Mouse (Mus musculus) urinary bladder, postnatal 14 days (tissue): Measurements from ENCODE around the gene Ctns.

ENCODE experiments used
- DNase-seq: peaks from one replicate; pipeline ENCODE4 v3.0.0; 2021; ENCODE audit warnings: low spot score

The Ctns gene

DNA sequence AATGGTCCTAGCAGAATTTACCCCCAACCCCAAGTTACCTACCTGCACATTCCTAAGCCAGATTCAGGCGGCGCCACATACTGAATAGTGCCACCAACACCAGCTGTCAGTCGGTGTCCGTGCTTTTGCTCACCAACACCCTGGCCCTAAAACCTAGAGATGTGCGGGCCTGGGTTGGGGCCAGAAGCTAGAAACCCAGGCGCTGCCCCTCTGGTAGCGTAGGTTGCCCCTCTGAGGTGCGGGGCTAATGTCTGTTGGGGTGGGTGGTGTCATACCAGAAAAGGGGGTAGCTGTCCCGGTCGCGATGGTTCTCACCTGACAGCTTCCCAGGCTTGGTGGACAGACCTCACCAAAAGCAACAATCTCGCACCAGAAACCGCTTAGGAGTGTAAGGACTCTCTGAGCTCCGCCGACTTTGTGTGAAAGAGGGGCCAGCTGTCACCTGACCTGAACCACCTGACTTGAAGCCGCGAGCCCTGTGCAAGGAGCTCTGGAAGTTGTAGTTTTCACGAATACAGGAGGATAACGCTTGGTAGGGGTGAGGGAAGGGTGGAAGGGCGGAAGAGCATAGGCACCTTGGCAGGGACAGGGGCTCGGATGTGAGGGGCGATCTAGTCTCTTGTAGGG lies at the start of gene Ctns:
TSS of gene Ctns (minus strand) at position 440 of the 627 bp plus-strand sequence.
- peak; percentile 83 for DNase-seq

DNA sequence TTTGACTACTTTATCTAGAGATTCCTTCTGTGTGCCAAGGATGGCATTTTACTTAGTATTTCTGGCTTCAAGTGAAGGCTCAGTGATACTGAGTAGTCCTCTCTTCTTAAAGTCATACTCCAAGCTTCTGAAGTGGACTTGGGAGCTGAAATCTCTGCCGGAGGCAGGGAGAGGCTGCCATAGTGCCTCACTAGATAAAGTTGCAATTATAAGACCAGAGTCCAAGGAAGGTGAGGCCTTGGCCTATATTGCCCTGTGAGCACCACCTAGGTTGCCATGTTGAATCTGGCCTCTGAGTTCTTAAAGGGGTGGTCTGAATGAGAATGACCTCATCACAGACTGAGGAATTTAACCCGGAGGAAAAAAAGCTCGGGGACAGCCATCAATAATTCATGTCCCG lies 43.9 kb upstream of the Ctns start:
- no peak for DNase-seq

DNA sequence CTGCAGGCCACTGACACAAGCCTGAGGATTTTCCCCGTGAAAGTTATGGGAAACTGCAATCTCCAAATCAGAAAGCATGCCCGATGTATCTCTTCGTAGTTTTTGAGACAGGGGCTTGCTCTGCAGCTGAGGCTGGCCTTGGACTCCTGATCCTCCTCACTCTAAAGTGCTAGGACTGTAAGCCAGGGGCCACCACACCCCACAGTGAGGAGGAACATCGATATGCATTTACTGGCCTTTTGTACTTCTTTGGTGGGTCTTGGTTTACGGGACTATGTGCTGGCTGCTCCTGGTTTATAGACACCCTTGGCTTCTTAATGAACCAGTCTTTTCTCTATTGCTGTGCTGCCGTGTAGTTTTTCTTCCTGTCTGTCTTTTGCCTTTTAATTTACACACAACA lies 43.4 kb upstream of the Ctns start:
- DNase-seq, result no peak

DNA sequence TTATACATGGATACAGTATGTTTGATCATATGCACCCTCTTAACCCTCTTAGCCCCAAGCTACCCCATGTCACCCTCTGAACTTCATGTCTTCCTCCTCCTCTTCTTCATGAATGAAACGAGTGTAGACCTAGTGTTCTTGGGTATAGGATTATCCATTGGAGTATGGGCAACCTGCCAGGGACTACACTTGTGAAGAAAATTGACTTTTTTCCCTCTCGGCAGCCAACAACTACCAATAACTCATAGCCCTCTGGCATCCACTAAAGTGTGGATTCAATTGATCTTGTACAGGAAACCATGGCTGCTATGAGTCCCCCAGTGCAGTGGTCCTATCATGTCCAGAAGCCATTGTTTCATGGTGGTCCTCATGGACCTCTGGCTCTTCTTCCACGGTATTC lies 37.9 kb upstream of the Ctns start:
- DNase-seq, result no peak

DNA sequence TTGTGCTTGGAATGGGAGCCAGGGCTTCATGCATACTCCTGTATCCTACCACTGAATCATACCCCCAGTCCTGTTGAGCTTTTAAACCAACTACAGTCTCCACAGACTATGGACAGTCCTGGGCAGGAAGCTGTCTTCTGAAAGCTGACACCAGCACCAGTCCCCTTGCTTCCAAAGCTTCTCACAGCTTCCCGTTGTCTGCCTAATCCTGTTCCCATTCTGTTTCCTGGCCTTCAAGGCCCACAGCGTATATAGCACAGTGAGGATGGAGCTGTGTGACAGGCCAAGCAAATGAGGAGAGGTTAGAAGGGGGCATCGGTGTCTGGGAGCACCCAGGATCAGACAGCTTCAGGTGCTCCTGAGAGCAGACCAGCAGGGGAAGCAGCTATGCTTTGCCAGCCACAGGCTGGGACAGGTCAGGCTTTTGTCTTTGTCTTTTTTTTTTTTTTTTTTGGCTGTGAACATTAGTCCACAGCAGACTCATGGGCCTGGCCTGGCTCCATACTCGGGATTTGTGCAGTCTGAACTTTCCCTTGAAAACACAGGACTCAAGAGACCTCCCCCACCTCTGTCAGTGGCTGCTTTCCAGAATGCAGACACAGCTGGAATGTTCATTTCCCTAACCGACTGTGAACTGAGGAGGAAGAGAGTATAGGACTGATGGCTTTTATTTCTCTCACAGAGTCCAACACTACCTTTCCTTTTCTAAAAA lies 37.3 kb upstream of the Ctns start:
- DNase-seq, result peak; percentile 71

DNA sequence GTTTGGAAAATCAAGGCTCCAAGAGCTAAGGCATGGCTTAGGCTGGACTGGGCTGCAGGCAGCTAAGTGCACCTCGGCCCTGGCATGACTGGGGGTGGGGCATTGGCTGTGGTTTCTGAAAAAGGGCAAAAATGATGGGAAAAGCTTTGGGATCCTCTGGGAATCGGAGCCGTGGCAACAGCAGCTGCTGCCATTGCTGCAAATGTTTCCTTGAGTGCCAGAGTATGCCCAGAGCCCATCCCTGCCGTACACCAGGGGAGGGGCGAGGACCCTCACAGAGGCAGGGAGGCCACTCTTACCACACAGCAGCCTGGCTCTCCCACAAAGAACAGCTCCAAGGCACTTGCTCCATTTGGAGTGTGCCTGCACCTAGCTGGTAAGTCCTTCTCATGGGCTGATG lies 35.1 kb upstream of the Ctns start, which contains the start of gene Trpv1:
TSS of gene Trpv1 (plus strand) at position 301 of the 400 bp plus-strand sequence.
- no peak for DNase-seq

DNA sequence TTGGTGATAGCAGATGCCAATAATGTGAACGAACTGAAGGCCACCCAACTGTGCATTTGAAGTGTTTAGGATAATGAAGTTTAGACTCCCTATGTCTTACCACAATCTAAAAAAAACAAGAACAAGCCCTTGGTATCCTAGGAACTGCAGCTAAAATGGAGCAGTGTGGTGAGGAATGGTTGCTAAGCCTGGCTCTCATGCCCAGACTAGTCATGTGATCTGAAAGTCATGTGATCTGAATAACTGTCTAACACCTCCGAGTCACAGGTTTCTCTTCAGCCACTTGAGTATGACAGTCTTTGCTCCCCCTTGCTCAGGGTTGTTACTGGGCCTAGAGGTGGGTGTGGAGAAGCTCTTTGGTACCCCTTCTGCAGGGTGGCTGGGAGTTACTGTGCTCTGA lies 33.7 kb upstream of the Ctns start:
- no peak for DNase-seq

DNA sequence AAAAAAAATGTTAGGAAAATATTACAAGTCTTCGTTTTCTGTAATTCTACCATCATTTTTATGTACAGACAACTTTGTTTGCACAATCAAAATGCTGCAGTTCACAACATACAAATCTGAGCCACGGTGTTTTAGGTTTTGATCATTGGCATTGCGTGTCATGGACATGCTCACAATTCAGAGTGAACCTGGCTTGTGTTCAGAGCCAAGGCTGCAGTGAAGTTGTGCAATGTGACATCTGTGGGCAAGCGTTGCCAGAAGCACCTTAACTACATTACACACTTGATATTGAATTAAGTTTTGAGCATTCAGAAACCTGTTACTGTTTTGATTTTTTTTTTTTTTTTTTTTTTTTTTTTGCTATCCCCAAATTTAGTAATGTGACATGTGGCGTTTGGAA lies 31.2 kb upstream of the Ctns start:
- no peak for DNase-seq

DNA sequence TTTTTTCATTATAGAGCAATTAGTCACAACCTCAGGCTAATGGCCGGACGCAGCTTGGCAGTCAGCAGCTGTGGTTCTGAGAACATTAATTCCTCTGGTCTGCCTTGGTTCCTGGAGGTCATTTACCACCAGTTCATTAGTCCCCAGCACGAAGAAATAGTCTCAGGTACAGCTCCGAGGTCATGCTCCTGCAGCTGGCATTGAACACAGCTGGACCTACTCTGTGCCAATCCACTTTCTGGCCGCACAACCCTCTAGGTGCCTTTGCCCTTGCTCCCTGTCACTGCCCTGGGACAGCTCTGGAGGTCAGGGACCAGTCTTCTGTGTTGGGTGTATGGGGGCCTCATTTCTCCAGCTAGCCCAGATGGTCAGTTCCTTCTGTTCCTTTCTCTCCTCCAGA lies 30.0 kb upstream of the Ctns start:
- DNase-seq, result no peak

DNA sequence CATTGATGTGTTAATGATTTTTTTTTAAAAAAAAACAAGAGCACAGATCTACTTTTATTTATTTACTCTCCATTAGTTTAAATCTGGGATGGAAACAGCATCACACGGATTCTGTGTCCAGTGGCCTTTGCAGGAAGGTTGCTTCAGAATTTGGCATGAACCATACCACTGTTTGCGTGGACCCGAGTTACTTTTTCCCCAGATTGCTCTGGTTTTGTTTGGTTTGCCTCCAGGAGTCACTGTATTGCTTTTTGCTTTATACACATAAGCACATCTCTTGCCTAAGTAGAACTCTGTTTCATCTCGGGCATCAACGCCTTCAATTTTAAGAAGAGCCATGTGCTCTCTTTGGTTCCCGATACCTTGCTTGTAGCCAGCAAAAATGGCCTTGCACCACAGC lies 27.0 kb upstream of the Ctns start:
- DNase-seq, result no peak

DNA sequence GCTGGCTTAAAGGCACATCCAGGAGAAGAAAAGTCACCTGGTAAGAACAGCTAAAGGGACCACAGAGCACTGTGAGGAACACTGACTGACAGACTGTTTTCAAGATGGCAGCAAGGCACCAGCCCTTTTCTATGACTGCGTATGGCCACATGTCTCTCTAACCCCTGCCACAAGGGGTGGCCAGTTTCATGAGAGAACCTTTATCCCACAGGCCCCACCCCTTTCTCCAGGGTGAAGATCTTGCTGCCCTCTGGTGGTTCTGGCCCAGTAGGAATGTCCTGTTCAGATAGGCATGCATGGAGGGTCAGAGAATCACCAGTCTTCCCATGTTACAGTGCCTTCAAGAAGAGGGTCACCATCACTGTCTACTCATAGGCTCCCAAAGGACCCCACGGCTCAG lies 25.1 kb upstream of the Ctns start:
- DNase-seq, result no peak

DNA sequence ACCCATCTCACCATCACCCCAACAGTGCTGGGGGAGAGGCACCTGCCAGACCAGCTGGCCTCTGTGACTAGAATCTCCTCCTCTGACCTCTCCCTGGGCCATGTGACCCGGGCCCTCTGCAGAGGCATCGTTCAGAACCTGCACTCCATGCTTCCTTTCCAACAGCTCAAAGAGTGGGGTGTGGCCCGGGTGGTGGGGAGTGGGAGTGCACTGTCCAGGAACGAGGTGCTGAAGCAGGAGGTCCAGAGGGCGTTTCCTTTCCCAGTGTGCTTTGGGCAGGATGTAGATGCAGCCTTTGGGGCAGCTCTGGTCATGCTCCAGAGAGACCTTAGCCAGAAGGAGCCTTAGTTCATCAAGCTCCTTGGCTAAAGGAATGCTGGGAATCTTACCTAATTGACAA lies 24.0 kb upstream of the Ctns start:
- no peak for DNase-seq

DNA sequence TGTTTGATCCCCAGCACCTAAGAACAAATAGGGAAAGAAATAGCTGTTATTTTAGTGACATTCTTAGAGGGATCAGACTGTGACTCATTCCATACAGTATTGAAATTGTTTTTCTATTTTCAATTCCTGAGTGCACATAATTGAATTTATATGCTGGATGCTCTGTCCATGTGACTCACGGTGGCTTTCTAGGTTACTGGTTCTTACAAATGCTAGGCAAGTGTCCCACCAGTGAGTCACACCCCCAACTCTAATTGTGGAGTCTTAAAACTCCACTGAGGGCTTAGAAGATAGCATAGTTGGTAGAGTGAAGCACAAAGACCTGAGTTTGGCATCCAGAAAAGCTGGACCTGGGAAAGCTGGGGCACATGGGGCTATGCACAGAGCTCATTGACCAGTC lies 21.8 kb upstream of the Ctns start:
- DNase-seq, result no peak

DNA sequence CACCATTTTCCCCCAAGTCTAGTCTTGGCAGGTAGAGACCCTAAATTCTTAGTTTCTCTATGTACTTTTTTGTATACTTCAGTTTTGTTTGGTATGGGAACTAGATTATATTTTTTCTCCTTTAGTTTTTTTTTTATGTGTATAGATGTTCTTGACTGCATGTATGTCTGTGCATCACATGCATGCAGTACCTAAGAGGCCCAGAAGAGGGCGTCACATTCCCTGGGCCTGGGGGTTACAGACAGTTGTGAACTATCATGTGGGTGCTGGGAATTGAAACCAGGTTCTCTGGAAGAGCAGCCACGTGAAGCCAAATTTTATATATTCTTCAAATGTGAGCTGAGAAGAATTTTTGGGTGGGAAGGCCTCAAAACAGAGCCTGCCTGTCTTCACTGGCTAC lies 20.8 kb upstream of the Ctns start:
- DNase-seq, result no peak

DNA sequence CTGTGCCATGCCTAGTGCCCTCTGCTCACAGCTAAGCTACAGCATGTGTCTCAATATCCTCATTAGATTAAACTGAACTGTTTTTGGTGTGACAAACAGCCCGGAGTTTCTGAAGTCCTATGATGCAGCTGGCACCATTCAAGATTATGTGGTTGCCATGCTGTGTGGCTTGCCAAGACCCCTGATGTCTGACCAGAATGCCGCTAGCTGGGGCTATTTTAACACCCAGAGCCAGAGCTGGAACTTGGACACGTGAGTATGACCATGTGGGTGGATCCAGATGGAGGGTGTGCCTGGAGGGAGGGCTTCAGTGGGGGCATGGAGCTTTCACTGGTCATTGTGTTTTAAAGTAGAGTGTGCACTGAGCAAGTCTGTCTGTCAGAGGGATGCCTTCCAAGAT lies 15.1 kb upstream of the Ctns start:
- no peak for DNase-seq

DNA sequence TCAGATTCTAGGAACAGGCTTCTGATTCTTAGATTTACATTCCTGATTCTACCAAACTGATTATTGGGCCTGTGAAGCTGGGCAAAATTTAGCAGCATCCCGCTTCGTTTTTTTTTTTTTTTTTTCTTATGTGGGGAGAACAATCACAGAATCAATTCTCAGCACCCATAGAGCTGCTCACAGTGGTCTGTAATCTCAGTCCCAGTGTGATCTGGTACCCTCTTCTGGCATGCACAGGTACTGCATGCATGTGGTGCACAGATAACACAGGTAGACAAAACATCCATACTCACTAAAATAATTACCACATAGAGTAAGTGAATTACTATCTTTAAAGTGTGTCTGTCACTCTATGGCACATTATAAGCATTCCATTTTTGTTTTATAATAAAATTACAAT lies 8.8 kb upstream of the Ctns start:
- DNase-seq, result no peak

DNA sequence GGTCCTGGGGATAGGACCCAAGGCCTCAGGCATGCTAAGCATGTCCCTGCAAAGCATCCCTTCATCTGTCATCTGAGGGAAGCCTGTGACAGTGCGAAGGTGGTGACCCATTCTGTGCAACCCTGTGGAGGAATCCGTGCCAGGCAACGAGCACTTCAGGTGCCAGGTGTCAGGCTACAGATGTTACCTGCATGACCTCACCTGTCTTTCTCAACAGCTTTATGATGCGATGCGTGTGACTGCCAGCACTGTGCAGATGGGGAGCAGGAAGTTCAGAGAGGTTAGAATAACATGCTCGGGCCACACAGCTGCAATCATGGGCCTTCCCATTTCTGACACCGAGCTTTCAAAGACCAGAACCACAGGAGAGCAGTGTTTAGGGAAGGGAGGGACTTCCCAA lies 6.4 kb upstream of the Ctns start:
- no peak for DNase-seq

DNA sequence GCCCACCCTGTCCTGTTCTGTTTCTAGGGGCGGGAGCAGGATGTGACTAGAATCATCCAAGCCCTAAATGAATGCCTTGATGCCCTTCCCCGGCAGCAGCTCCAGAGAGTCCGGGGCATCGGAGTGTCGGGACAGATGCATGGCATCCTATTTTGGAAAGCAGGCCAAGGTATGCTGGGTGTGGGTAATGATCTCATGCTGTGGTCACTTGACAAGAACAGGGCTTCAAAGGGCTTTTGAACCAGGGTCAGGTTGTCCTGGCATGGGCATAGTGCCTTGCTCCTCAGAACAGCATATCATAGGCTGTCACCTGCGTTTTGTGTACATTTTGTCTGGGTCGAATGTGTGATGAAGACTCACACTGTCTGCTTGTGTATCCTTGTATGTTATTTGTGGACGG lies 5.1 kb upstream of the Ctns start:
- DNase-seq, result no peak

DNA sequence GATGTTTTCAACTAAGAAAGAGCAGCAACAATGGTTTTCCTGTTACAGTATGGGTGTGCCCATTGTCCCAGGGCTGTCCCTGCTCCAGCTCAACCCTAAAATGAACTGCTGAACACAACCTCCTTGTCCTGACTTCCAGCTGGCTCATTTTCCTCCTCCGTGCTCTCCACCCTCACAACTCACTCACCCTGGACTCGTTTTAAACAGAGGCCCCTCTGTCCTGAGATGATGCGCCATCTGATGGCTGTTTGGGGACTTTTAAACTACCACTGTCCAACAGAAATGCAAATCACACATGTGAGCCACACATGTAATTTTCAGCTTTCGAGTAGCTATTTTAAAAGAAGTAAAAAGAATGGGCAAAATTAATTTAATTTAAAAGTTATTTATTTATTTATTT lies 2.8 kb upstream of the Ctns start:
- no peak for DNase-seq

DNA sequence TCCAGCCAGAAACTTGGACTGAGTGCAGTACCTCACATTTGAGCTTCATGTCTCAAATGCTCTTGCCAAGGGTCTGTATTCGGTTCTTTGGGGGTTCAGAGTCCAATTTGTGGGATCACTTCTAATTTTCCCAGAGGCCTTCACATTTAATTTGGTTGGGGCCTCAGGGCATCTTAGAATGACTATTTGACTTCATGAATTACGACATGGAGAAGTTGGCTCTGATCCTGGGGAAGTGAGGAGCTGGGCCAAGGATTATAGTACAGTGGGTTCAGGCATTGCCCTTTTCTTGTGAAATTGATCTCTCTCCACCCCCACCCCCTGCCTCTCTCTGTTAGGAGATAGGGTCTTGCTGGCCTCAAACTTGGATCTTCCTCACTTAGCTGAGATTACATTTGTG lies 2.2 kb upstream of the Ctns start:
- DNase-seq, result no peak

DNA sequence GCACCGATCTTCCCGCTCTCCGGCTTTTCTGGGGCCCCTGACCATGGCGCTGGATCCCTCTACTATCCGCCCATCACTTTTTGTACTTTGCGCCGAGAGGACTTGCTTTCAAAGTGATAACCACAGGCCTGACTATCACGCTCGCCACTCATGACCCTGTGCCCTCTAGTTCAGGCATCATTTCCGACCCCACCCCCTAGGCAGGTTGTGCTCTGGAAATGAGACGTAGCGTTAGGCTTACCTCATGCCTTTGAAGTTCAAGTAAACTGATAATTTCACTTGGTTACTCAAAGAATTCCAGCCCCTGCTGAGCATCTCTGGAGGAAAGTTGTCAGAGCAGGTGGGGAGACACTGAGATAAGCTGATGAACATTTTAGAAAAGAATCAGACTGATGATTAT lies 1.0 kb upstream of the Ctns start:
- DNase-seq, result no peak

DNA sequence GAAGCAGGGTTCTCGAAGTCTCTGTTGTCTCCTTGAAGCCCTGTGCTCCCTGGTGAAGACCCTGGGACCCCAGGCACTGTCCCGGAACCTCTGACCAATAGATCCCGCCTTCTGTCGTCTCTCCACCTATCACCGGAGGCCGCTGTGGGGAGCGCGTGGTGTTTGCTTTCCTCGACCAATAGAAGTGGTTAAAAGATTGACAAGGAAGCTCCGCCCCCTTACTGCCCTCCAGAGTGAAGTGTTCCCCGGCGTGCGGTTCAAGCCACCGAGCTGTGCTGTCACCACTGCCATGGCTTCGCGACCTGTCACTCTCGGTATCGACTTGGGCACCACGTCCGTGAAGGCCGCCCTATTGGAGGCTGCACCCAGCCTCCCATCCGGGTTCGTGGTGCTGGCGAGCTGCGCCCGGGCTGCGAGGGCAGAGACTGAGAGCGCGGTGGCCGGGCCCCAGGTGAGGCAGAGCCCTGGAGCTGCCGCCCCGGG lies 429 bp upstream of the Ctns start, which contains the start of gene Shpk:
TSS of gene Shpk (plus strand) at position 231 of the 483 bp plus-strand sequence.
- peak; percentile 94 for DNase-seq

DNA sequence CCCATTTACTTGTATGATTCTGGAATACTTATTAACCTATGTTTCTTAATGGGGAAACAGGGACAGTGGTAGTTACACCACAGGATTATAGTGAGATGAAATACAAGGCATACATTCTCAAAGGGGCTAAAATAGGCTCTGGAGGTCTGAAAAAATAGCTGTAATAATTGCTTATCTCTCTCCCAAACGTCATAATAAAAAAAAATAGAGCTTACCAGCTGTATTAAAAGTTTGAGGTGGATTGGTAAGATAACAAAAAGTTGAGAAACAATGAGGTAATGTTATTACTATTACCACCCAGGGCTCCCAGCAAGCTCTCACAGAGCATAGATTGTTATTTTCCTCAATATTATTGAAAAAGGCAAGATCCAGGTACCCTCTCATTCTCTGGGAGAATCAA lies 652 bp downstream of the Ctns start:
- DNase-seq, result no peak

DNA sequence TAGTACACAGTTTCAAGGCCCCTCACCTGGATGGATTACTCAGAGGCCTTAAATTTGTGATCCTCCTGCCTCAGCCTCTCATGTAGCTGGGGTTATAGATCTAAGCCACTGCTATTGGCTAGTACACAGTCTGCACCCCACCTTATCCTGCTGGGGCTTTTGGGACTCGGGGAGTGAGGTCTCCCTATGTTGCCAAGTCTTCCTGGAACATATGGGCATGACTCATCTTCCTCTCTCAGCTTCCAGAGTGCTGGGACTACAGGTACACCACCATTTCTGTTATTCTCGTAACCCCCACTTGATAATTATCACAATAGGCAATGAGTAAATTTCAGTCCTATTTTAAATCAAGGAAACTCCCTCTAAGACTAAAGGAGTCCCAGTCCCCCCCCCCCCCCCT lies 4.4 kb downstream of the Ctns start:
- no peak for DNase-seq
